Mouse (Mus musculus) forebrain, embryonic 10.5 days (tissue): ENCODE measurements around the gene Plac9b. TPM values are rescaled to one million over a fixed set of nuclear protein-coding genes. Genes with fewer than 3 reads are reported as not detected.
"Not testable (repeated sequence)": the region's sequence is repeated elsewhere in the genome, so short reads cannot be mapped to it uniquely, and the experiment has no call there.

ENCODE experiments used
- DNase-seq: peaks from one replicate; pipeline ENCODE4 v3.0.0-alpha.2; 2017; ENCODE audit warnings: low spot score; ENCODE audit errors: extremely low spot score
- H3K27ac ChIP-seq: fragments of 300-500 bp; sonication (generic); 2 replicates; pipeline ENCODE4 v1.5.1; 2016; ENCODE audit warnings: mild to moderate bottlenecking
- H3K27me3 ChIP-seq: fragments of 300-500 bp; sonication (generic); 2 replicates; pipeline ENCODE4 v1.6.1; 2016; ENCODE audit warnings: mild to moderate bottlenecking; ENCODE audit not compliant: poor library complexity, severe bottlenecking
- H3K36me3 ChIP-seq: fragments of 300-500 bp; sonication (generic); replicated peaks from 2 replicates; pipeline ENCODE4 v1.6.1; 2016; ENCODE audit warnings: mild to moderate bottlenecking, moderate library complexity
- H3K4me1 ChIP-seq: fragments of 300-500 bp; sonication (generic); 2 replicates; pipeline ENCODE4 v1.6.1; 2016
- H3K4me3 ChIP-seq: fragments of 300-500 bp; sonication (generic); 2 replicates; pipeline ENCODE4 v1.5.1; 2016; ENCODE audit warnings: mild to moderate bottlenecking, moderate library complexity
- H3K9me3 ChIP-seq: fragments of 300-500 bp; sonication (generic); 2 replicates; pipeline ENCODE4 v1.6.1; 2016; ENCODE audit warnings: mild to moderate bottlenecking, moderate library complexity
- WGBS: fragments of 180-500 bp; shearing (Covaris S2); methylation state at CpG from one replicate; pipeline ENCODE4 v1.1.7; 2016; 5-methylcytosine and 5-hydroxymethylcytosine counted together
- polyA plus RNA-seq: library from polyadenylated mRNA; unstranded; fragments of >200 nt; fragmentation: Nextera tagmentation; extraction: Ambion mirVana; gene quantifications from 2 replicates; pipeline ENCODE4 v1.2.1, GENCODE M21; 2016

Gene Plac9b
- polyA plus RNA-seq = not detected in 2 replicates

DNA sequence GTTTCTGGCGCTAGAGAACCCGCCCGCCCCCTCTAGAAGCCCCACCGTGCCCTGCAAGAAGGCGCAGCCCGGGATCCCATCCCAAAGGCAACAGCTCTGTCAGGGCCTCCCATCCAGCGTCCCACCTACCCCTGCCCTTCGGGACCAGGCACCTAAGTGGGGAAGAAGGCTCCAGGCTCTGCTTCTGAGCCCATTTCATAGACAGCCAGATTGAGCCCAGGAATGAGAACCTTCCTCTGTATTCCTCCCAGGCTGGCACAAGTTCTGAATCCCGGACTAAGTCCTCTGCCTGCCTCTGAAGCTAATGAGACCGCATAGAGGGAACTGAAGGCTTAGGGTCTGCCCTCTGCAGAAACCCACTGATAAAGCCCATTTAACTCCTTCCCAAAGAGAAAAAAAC lies at the start of gene Plac9b:
TSS of gene Plac9b (minus strand) at position 101 of the 400 bp plus-strand sequence.
- H3K4me3 ChIP-seq, H3K27me3 ChIP-seq, DNase-seq, H3K4me1 ChIP-seq, H3K36me3 ChIP-seq, H3K9me3 ChIP-seq, H3K27ac ChIP-seq: not testable (repeated sequence)
- no CpG with 5 or more reads among the region's 10 CpGs for WGBS

- not testable (repeated sequence) for H3K4me3 ChIP-seq, DNase-seq, H3K9me3 ChIP-seq, H3K36me3 ChIP-seq, H3K27me3 ChIP-seq, H3K27ac ChIP-seq, H3K4me1 ChIP-seq
- no CpG with 5 or more reads among the region's 5 CpGs for WGBS
Observed at GRCm38 (mm10) chr14:26216233-26217000, 34.1 kb upstream of the Plac9b start.

GRCm38 (mm10) chr14:26206926-26207247 lies 24.6 kb upstream of the Plac9b start, which contains the start of gene Tmem254b:
Tmem254b (minus strand) TSS chr14:26207041.
- not testable (repeated sequence) for DNase-seq, H3K4me3 ChIP-seq, H3K36me3 ChIP-seq, H3K9me3 ChIP-seq, H3K4me1 ChIP-seq, H3K27me3 ChIP-seq, H3K27ac ChIP-seq
- WGBS = no CpG with 5 or more reads among the region's 10 CpGs

GRCm38 (mm10) chr14:26206197-26206925 lies 24.1 kb upstream of the Plac9b start:
- H3K27ac ChIP-seq, H3K4me3 ChIP-seq, DNase-seq, H3K36me3 ChIP-seq, H3K27me3 ChIP-seq, H3K9me3 ChIP-seq, H3K4me1 ChIP-seq: not testable (repeated sequence)
- WGBS = no CpG with 5 or more reads among the region's 44 CpGs

GRCm38 (mm10) chr14:26197851-26198250 lies 15.6 kb upstream of the Plac9b start:
- H3K27me3 ChIP-seq, H3K27ac ChIP-seq, H3K36me3 ChIP-seq, H3K4me3 ChIP-seq, DNase-seq, H3K4me1 ChIP-seq, H3K9me3 ChIP-seq: not testable (repeated sequence)
- WGBS = no CpG with 5 or more reads among the region's 3 CpGs

GRCm38 (mm10) chr14:26188361-26188760 lies 6.1 kb upstream of the Plac9b start:
- H3K27me3 ChIP-seq, H3K27ac ChIP-seq, H3K4me3 ChIP-seq, H3K4me1 ChIP-seq, H3K9me3 ChIP-seq, DNase-seq, H3K36me3 ChIP-seq: not testable (repeated sequence)
- WGBS = no CpG with 5 or more reads among the region's 8 CpGs

- not testable (repeated sequence) for H3K4me1 ChIP-seq, H3K4me3 ChIP-seq, DNase-seq, H3K36me3 ChIP-seq, H3K27ac ChIP-seq, H3K27me3 ChIP-seq, H3K9me3 ChIP-seq
- no CpG with 5 or more reads among the region's 9 CpGs for WGBS
Observed at GRCm38 (mm10) chr14:26186638-26187037, 4.4 kb upstream of the Plac9b start.

DNA sequence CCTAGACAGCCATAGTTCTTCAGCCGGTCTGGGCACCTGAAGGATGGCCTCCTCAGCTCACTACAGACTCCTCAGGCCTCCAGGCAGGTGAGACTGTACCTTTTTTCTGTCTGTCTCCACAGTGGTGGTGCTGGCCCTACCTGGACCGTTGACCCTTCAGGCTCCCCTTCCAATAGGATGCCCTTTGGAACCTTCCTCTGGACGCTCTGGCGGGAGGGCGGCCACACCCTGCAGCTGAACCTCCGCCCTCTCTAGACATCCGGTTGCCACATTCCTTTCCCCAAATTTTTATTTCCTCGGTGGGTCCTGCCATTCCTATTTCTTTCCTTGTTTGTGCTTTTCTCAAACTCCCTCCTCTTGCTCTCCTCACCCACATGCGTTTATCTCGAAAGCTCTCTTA lies 620 bp downstream of the Plac9b start:
- not testable (repeated sequence) for H3K9me3 ChIP-seq, H3K4me1 ChIP-seq, H3K36me3 ChIP-seq, H3K4me3 ChIP-seq, DNase-seq, H3K27me3 ChIP-seq, H3K27ac ChIP-seq
- WGBS = no CpG with 5 or more reads among the region's 10 CpGs

- DNase-seq, H3K27ac ChIP-seq: not testable (repeated sequence)
- WGBS = no CpG with 5 or more reads among the region's 6 CpGs
Observed at GRCm38 (mm10) chr14:26175028-26175427, 7.3 kb downstream of the Plac9b start.

DNA sequence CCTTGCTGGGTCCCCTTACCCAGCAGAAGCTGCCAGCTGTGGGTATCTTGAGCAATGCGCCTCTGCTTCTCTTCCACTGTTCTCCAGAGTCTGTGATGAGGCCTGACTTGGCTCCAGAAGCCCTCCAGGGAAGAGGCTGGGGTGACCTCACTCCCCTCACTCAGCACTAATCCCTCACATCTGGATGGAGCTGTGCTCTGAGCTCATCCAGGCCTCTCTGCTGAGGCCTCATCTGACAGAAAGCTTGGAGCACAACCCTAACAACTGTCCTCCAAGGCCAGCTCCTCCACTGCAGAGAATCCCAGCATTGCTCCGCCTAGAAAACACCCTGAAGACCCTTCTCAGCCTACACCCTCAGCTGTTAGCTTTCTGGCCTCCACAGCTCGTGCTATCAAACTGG lies 8.3 kb downstream of the Plac9b start:
- no CpG with 5 or more reads among the region's 3 CpGs for WGBS
- not testable (repeated sequence) for H3K27ac ChIP-seq, H3K4me3 ChIP-seq, H3K36me3 ChIP-seq, DNase-seq, H3K27me3 ChIP-seq, H3K9me3 ChIP-seq, H3K4me1 ChIP-seq

More at GRCm38 (mm10) chr14:26175028-26175427, 7.3 kb downstream of the Plac9b start:
- not testable (repeated sequence) for H3K9me3 ChIP-seq, H3K4me3 ChIP-seq, H3K27me3 ChIP-seq, H3K36me3 ChIP-seq, H3K4me1 ChIP-seq

DNA sequence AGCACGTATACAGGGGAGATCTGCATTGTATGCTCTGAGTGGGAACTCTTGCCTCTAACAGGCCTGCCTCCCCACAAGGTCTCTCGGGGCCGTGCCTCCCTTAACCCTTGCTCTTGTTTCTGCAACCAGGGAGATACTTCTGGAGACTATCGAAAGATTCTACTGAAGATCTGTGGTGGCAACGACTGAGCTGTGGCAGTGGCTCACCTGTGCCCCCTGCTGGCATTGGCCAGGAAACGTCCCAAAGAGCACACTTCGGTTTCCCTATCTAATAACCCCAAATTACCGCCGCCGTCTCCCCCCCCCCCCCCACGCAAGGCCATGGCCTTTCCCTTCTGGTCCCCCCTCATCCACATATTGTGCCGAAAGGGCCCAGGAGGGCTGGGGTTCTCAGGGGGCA lies 17.0 kb downstream of the Plac9b start:
- DNase-seq, H3K4me1 ChIP-seq, H3K4me3 ChIP-seq, H3K36me3 ChIP-seq, H3K27ac ChIP-seq, H3K27me3 ChIP-seq, H3K9me3 ChIP-seq: not testable (repeated sequence)
- WGBS = no CpG with 5 or more reads among the region's 12 CpGs

GRCm38 (mm10) chr14:26162423-26162822 lies 19.9 kb downstream of the Plac9b start:
- H3K9me3 ChIP-seq, H3K4me3 ChIP-seq, H3K36me3 ChIP-seq, H3K27ac ChIP-seq, H3K4me1 ChIP-seq, H3K27me3 ChIP-seq, DNase-seq: not testable (repeated sequence)
- no CpG with 5 or more reads among the region's 5 CpGs for WGBS

DNA sequence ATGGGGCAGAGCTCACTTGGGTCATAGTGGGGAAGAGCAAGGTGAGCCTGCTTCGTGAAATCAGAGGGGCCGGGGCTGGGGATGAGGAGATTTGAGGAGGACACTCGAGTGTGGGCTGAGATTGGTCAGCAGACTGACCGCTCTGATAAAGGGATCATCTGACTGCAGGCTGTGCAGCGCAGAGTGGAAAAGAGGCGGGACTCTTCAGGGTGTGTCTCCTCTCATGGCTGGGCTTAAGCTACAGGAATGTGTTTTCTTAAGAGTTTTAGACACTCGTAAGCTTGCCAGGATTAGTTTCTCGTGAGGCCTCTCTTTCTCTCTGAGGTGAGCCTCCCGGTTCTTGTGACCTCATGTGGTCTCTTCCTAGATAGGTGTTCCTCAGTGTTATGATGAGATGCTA lies 21.1 kb downstream of the Plac9b start:
- DNase-seq = not testable (repeated sequence)

More for the DNA sequence above, 21.1 kb downstream of the Plac9b start:
- not testable (repeated sequence) for H3K27ac ChIP-seq, H3K27me3 ChIP-seq, H3K9me3 ChIP-seq, H3K4me1 ChIP-seq, H3K4me3 ChIP-seq, H3K36me3 ChIP-seq
- no CpG with 5 or more reads among the region's 9 CpGs for WGBS
